Mouse (Mus musculus): ENCODE measurements at regions not wholly inside any gene's neighbourhood (a gene's known extent, or its start where the extent isn't known, plus 50 kb on each side); places are given as distances from the start of the nearest gene placed in this dataset.

- Histone ChIP-seq H3K9me3 (replicated peaks) (no peaks in the 10 kb centered on the region), H3K27me3 (ENCODE audit: low read depth, poor library complexity, severe bottlenecking) (no peaks in the 10 kb centered on the region), H3K36me3 (no peaks in the 10 kb centered on the region), H3K27ac (replicated peaks) (no peak overlapping the region), H3K4me3 (no peak overlapping the region), H3K4me1 (peaks cover 12% of the 10 kb centered on the region)
- no peak for DNase-seq (ENCODE audit: low spot score)
- 34% methylated on average over 8 of the region's 8 CpGs for WGBS
Measured at GRCm38 (mm10) chr15:62295233-62295927, 1372.6 kb upstream of the A1bg start.

DNA sequence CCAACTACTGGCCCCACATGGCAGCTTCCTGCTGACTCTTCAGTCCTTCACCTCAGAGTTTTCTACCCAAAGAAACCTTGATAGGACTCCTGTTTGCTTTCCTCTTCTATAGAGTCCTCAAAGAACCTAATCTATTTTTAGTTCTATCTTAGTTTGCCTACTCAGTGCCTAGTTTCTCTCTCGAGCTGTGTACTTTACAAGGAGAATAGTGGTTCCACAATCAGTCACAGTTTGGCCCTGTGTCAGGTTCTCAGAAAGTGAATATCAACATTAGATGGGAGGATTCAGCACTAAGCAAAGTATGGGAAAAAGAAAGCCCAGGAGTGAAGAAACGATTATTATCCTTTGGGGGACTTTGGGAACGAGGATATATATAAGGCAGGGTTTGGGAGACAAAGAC is 1372.0 kb upstream of the A1bg start:
- no peak overlapping the region for H3K27ac ChIP-seq (replicated peaks)
- 64% methylated on average over 3 of the region's 3 CpGs for WGBS
- peaks cover 12% of the 10 kb centered on the region for H3K4me1 ChIP-seq
- no peak for DNase-seq (ENCODE audit: low spot score)
- no peaks in the 10 kb centered on the region for H3K36me3 ChIP-seq
- H3K4me3 ChIP-seq: no peak overlapping the region
- H3K27me3 ChIP-seq (ENCODE audit: low read depth, poor library complexity, severe bottlenecking): no peaks in the 10 kb centered on the region
- no peaks in the 10 kb centered on the region for H3K9me3 ChIP-seq (replicated peaks)

GRCm38 (mm10) chr15:62292876-62293275 is 1370.1 kb upstream of the A1bg start:
- Histone ChIP-seq H3K9me3 (replicated peaks) (no peaks in the 10 kb centered on the region), H3K36me3 (no peaks in the 10 kb centered on the region), H3K27me3 (ENCODE audit: low read depth, poor library complexity, severe bottlenecking) (no peaks in the 10 kb centered on the region), H3K4me3 (no peak overlapping the region), H3K27ac (replicated peaks) (no peak overlapping the region), H3K4me1 (peaks cover 12% of the 10 kb centered on the region)
- DNase-seq (ENCODE audit: low spot score): no peak
- 89% methylated on average over 3 of the region's 3 CpGs for WGBS

GRCm38 (mm10) chr15:62290687-62291086 is 1367.9 kb upstream of the A1bg start:
- H3K4me3 ChIP-seq: no peak overlapping the region
- H3K9me3 ChIP-seq (replicated peaks): no peaks in the 10 kb centered on the region
- H3K27me3 ChIP-seq (ENCODE audit: low read depth, poor library complexity, severe bottlenecking): no peaks in the 10 kb centered on the region; the same call in 1 of the 2 replicates
- no peaks in the 10 kb centered on the region for H3K36me3 ChIP-seq
- H3K4me1 ChIP-seq: peaks cover 18% of the 10 kb centered on the region
- DNase-seq (ENCODE audit: low spot score): no peak
- H3K27ac ChIP-seq (replicated peaks): no peak overlapping the region
- WGBS: 87% methylated on average over 4 of the region's 4 CpGs

DNA sequence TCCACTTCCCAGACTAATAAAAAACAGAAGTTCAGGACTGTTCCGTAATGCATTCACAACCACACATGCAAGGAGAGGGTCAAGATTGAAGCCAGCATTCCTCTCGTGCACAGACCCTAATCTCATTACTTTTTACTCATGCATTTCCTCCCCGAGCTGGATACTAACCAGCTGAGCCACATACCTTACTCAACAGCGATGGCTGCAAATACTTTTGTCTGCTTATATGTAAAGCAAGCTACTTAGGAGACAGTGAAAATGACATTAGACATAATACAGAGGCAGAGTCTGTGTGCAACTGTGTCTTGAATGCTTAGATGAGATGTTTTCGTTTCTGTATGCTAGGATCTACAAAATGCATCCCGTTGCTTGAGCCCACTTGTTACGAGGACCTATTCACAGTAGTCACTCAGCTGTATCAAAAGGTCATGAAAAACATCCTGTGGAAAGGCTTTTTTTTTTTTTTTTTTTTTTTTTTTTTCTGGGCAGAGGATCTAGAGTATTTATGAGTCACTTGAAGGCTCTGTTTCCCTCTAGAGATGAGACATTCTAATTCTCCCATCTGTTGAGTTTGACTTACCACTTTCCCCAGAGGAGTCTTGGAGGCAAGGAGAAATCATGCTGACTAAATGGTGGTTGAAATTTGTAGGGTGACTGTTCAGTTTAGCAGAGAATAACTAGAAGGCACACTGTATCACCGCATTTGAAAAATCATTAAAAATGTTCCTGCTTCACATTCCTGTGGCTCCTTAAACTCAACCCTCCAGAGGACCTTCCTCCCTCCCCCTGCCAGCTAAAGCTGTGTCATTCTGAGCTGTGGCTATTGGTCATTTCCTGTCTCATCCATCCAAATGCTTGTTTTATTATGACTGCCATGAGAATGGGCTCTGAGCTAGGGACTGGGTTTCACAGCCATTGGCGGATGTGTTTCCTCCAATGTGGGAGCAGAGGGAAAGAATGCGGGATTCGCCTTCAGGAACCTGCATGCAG is 1364.1 kb upstream of the A1bg start:
- H3K4me1 ChIP-seq: peaks cover 11% of the 10 kb centered on the region
- 41% methylated on average over 11 of the region's 11 CpGs for WGBS
- no peaks in the 10 kb centered on the region for H3K9me3 ChIP-seq (replicated peaks)
- DNase-seq (ENCODE audit: low spot score): no peak
- no peak overlapping the region for H3K27ac ChIP-seq (replicated peaks)
- no peaks in the 10 kb centered on the region for H3K36me3 ChIP-seq
- H3K4me3 ChIP-seq: no peak overlapping the region
- H3K27me3 ChIP-seq (ENCODE audit: low read depth, poor library complexity, severe bottlenecking): no peaks in the 10 kb centered on the region; the same call in 1 of the 2 replicates

DNA sequence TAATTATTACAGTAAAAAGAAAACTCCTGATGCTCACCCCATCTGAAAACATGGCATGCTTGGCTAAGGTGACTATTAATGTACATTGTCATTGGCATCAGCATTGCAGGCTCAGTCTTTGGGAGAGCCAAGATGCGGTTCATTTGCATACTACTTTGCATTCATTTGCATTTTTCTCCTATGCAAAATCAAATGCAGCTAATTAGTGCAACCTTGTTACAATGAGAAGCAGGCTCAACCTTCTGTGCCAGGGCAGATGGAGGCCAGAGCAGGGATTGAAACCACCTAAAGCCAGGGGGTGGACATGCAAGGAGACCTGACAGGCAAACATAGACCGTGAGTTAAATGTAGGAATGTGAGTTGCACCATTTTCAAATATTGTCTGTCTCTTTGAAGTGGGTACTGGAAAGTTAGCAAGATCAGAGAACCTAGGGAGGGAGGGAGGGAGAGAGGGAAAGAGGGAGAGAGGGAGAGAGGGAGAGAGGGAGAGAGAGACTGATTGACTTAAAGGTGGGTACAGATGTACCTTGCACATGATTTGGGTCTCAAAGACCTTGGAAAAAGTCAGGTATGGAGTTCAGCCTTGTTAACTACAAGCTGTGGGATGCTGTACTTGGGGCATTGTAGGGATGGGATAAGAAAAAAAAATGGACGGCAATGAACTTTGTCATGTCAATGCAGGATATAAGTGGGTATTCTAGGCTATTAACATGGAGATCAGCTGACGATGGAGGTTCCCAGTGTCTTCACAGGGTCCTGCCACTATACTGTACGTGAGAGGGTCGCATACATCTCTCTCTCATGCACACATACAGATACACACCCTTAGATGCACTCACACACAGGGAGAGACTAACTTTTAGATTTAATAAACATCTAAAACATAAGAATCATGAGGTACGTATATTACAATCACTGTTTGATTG is 1362.1 kb upstream of the A1bg start:
- DNase-seq (ENCODE audit: low spot score): no peak
- 90% methylated on average over 7 of the region's 7 CpGs for WGBS
- Histone ChIP-seq H3K27ac (replicated peaks) (no peak overlapping the region), H3K4me1 (peaks cover 11% of the 10 kb centered on the region), H3K4me3 (no peak overlapping the region), H3K9me3 (replicated peaks) (no peaks in the 10 kb centered on the region), H3K36me3 (no peaks in the 10 kb centered on the region), H3K27me3 (ENCODE audit: low read depth, poor library complexity, severe bottlenecking) (no peaks in the 10 kb centered on the region; the same call in 1 of the 2 replicates)

GRCm38 (mm10) chr15:62283661-62284429 is 1361.0 kb upstream of the A1bg start:
- H3K4me1 ChIP-seq: peaks cover 11% of the 10 kb centered on the region
- DNase-seq (ENCODE audit: low spot score): no peak
- no peak overlapping the region for H3K27ac ChIP-seq (replicated peaks)
- WGBS: 76% methylated on average over 6 of the region's 6 CpGs
- H3K36me3 ChIP-seq: no peaks in the 10 kb centered on the region
- H3K9me3 ChIP-seq (replicated peaks): no peaks in the 10 kb centered on the region
- H3K4me3 ChIP-seq: no peak overlapping the region
- H3K27me3 ChIP-seq (ENCODE audit: low read depth, poor library complexity, severe bottlenecking): no peaks in the 10 kb centered on the region; the same call in 1 of the 2 replicates

DNA sequence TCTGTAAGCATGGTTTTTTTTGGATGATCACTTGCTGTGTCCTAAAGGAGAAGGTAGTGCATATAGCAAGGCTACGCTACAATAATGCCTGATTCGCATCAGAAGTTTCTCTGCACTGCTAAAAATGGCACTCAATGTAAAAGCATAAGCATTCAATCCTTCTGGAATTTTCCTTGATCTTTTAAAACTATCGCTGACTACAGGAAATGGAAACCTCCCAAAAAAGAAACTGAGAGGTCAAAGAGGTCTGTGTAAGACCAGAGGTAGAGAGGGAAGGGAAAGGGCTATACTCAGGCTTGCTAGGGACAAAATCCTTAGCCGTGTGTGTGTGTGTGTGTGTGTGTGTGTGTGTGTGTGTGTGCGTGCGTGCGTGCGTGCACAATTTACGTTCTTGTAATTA is 1359.8 kb upstream of the A1bg start:
- no peaks in the 10 kb centered on the region for H3K9me3 ChIP-seq (replicated peaks)
- H3K27me3 ChIP-seq (ENCODE audit: low read depth, poor library complexity, severe bottlenecking): no peaks in the 10 kb centered on the region; the same call in 1 of the 2 replicates
- peaks cover 11% of the 10 kb centered on the region for H3K4me1 ChIP-seq
- no peak for DNase-seq (ENCODE audit: low spot score)
- 88% methylated on average over 9 of the region's 9 CpGs for WGBS
- no peak overlapping the region for H3K4me3 ChIP-seq
- H3K36me3 ChIP-seq: no peaks in the 10 kb centered on the region
- H3K27ac ChIP-seq (replicated peaks): no peak overlapping the region

DNA sequence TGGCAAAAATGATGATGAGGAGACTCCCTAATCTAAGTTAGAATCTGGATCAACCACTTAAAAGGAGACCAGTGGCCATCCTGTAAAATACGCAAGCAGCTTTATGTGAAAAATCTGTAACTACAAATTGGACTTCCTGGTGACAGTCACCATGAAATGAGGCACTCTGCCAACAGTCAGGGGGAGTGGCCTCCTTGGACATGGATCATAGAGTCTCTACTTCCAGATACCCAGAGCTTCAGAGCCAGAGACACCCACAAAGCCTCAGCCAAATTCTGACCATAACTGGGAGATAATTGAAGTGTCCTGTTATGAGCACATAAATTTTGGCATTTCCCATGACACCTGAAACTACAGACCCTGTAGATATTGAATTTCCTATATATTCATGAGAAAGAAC is 1359.3 kb upstream of the A1bg start:
- Histone ChIP-seq H3K27me3 (ENCODE audit: low read depth, poor library complexity, severe bottlenecking) (no peaks in the 10 kb centered on the region; the same call in 1 of the 2 replicates), H3K9me3 (replicated peaks) (no peaks in the 10 kb centered on the region), H3K4me3 (no peak overlapping the region), H3K36me3 (no peaks in the 10 kb centered on the region), H3K4me1 (peaks cover 7% of the 10 kb centered on the region), H3K27ac (replicated peaks) (no peak overlapping the region)
- WGBS: 94% methylated on average over 1 of the region's 1 CpGs
- DNase-seq (ENCODE audit: low spot score): no peak

DNA sequence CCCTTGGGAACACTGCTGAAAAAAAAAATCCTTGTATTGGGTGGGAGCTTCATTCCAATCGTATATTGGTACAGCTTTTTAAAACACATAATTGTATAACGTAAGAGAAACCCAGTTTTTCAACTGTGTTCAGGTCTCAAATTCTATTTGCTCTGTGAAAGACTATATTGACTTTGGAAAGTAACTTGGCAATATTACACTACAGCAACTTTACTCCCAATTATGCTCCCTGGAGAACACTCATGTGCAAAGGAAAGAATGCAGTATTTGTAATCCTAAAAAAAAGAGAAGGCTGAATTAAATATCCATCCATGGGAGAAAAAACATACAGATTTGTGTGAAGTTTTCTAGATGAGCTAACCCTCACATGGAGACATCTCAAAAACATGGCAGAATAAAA is 1356.7 kb upstream of the A1bg start:
- H3K27me3 ChIP-seq (ENCODE audit: low read depth, poor library complexity, severe bottlenecking): no peaks in the 10 kb centered on the region
- H3K36me3 ChIP-seq: no peaks in the 10 kb centered on the region
- H3K4me3 ChIP-seq: no peak overlapping the region
- H3K27ac ChIP-seq (replicated peaks): no peak overlapping the region
- WGBS: 90% methylated on average over 2 of the region's 2 CpGs
- H3K4me1 ChIP-seq: no peaks in the 10 kb centered on the region
- H3K9me3 ChIP-seq (replicated peaks): no peaks in the 10 kb centered on the region
- no peak for DNase-seq (ENCODE audit: low spot score)

GRCm38 (mm10) chr15:62274818-62275217 is 1352.0 kb upstream of the A1bg start:
- Histone ChIP-seq H3K4me1 (no peaks in the 10 kb centered on the region), H3K4me3 (no peak overlapping the region), H3K27me3 (ENCODE audit: low read depth, poor library complexity, severe bottlenecking) (no peaks in the 10 kb centered on the region), H3K27ac (replicated peaks) (no peak overlapping the region), H3K9me3 (replicated peaks) (no peaks in the 10 kb centered on the region), H3K36me3 (no peaks in the 10 kb centered on the region)
- 95% methylated on average over 1 of the region's 1 CpGs for WGBS
- DNase-seq (ENCODE audit: low spot score): no peak

All from midbrain, embryonic 10.5 days (tissue).